Mouse (Mus musculus) lung, embryonic 14.5 days (tissue): ENCODE results near the gene Tec. TPM values are rescaled to one million over a fixed set of nuclear protein-coding genes. Genes with fewer than 3 reads are reported as not detected.

Experiments
- ATAC-seq: fragments of 200-750 bp; cut with Nextera tagmentation; 2 replicates; pipeline ENCODE4 v1.8.0; 2017; ENCODE audit warnings: mild to moderate bottlenecking, moderate TSS enrichment, moderate library complexity; ENCODE audit not compliant: insufficient read depth
- DNase-seq: peaks from one replicate; pipeline ENCODE4 v3.0.0-alpha.2; 2015
- H3K27ac ChIP-seq: fragments of 300-500 bp; sonication (generic); 2 replicates; pipeline ENCODE4 v1.5.1; 2014; ENCODE audit warnings: low read depth, mild to moderate bottlenecking, moderate library complexity
- H3K27me3 ChIP-seq: fragments of 300-500 bp; sonication (generic); 2 replicates; pipeline ENCODE4 v1.6.1; 2014; ENCODE audit warnings: low read length, control low read depth; ENCODE audit not compliant: insufficient read depth
- H3K36me3 ChIP-seq: fragments of 300-500 bp; sonication (generic); 2 replicates; pipeline ENCODE4 v1.6.1; 2014; ENCODE audit warnings: control low read depth; ENCODE audit not compliant: insufficient read depth
- H3K4me1 ChIP-seq: fragments of 300-500 bp; sonication (generic); 2 replicates; pipeline ENCODE4 v1.6.1; 2014; ENCODE audit warnings: antibody characterized with exemption, control low read depth; ENCODE audit not compliant: insufficient read depth
- H3K4me2 ChIP-seq: fragments of 300-500 bp; sonication (generic); 2 replicates; pipeline ENCODE4 v1.6.1; 2014; ENCODE audit warnings: mild to moderate bottlenecking
- H3K4me3 ChIP-seq: fragments of 300-500 bp; sonication (generic); 2 replicates; pipeline ENCODE4 v1.5.1; 2014; ENCODE audit warnings: low read depth, low read length
- H3K9ac ChIP-seq: fragments of 300-500 bp; sonication (generic); 2 replicates; pipeline ENCODE4 v1.6.1; 2014
- H3K9me3 ChIP-seq: fragments of 300-500 bp; sonication (generic); 2 replicates; pipeline ENCODE4 v1.6.1; 2016; ENCODE audit warnings: low read depth, low read length, control low read depth
- CTCF ChIP-seq: IDR thresholded peaks from 2 replicates; pipeline ENCODE4 v1.5.1; 2016; ENCODE audit warnings: antibody characterized with exemption, low read depth
- WGBS: fragments of 180-500 bp; shearing (Covaris S2); extraction: QIAGEN DNeasy Blood & Tissue Kit; methylation state at CpG from one replicate; pipeline ENCODE4 v1.1.7; 2014; 5-methylcytosine and 5-hydroxymethylcytosine counted together
- polyA plus RNA-seq: library from polyadenylated mRNA; unstranded; fragments of >200 nt; fragmentation: Nextera tagmentation; extraction: Ambion mirVana; gene quantifications from 2 replicates; pipeline ENCODE4 v1.2.1, GENCODE M21; 2014

Gene Tec
- polyA plus RNA-seq, 1 experiment from 2014 or later = 3.5 TPM

- no peaks in the 10 kb centered on the region for H3K9me3 ChIP-seq
- H3K36me3 ChIP-seq = no peaks in the 10 kb centered on the region
- no peak overlapping the region for H3K27ac ChIP-seq
- no peak overlapping the region for H3K9ac ChIP-seq
- ATAC-seq = no peak
- H3K27me3 ChIP-seq = no peaks in the 10 kb centered on the region
- no peak for TF ChIP-seq CTCF
- WGBS = 78% methylated on average over 4 of the region's 4 CpGs
- DNase-seq = no peak
- H3K4me3 ChIP-seq = no peak overlapping the region
- H3K4me2 ChIP-seq = no peak overlapping the region
- no peaks in the 10 kb centered on the region for H3K4me1 ChIP-seq
Measured at GRCm38 (mm10) chr5:72901866-72902265, 33.6 kb upstream of the Tec start.

GRCm38 (mm10) chr5:72899255-72899654, 31.0 kb upstream of the Tec start:
- no peak overlapping the region for H3K4me3 ChIP-seq
- TF ChIP-seq CTCF = no peak
- H3K9ac ChIP-seq = no peak overlapping the region
- WGBS = 80% methylated on average over 8 of the region's 8 CpGs
- ATAC-seq (no peak), DNase-seq (no peak)
- no peaks in the 10 kb centered on the region for H3K36me3 ChIP-seq
- no peaks in the 10 kb centered on the region for H3K27me3 ChIP-seq
- no peak overlapping the region for H3K4me2 ChIP-seq
- H3K4me1 ChIP-seq = no peaks in the 10 kb centered on the region
- H3K9me3 ChIP-seq = no peaks in the 10 kb centered on the region
- no peak overlapping the region for H3K27ac ChIP-seq

- Histone ChIP-seq H3K4me1 (no peaks in the 10 kb centered on the region), H3K36me3 (no peaks in the 10 kb centered on the region), H3K27ac (no peak overlapping the region), H3K4me3 (no peak overlapping the region), H3K27me3 (no peaks in the 10 kb centered on the region), H3K9ac (no peak overlapping the region), H3K9me3 (no peaks in the 10 kb centered on the region), H3K4me2 (no peak overlapping the region)
- 37% methylated on average over 6 of the region's 6 CpGs for WGBS
- ATAC-seq (no peak), DNase-seq (no peak)
- TF ChIP-seq CTCF = no peak
Measured at GRCm38 (mm10) chr5:72897998-72898397, 29.7 kb upstream of the Tec start.

DNA sequence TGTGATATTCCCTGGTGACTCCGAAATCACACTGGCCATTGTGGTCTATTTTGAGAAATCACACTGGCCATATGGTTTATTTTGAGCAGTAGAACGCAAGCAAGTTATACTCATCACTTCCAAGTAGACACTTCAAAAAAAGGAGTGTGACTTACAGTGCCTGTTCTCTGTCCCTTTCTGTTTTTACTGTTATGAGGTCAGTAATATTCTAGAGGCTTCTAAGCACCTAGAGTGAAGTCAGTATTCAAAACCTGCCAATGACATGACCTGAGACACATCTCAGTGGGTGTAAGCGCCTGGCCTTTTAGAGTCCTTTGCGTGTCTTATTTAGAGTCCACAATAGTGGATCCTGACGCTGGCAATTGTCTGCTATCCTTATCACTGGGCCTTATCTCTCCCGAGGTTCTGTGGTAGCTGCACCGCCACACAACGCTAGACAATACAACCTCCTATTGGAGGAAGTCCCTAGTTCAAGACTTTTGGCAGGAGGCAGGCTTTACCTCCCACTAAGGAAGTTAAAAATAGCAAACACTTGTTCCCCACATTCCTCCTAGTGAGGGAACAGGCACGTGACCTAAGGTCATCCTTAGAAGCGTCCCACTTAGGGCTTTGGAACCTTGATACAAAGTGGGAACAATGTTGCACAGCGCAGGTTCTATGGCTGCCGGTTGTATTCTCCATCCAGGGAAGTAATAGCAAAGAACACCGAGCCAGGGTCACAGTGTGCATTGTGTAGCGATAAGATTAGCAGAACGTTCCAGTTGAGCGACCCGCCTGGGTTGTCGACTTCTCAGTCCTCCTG, 28.4 kb upstream of the Tec start:
- Histone ChIP-seq H3K4me1 (no peaks in the 10 kb centered on the region), H3K9me3 (no peaks in the 10 kb centered on the region), H3K27ac (no peak overlapping the region), H3K36me3 (no peaks in the 10 kb centered on the region), H3K9ac (no peak overlapping the region), H3K4me2 (no peak overlapping the region), H3K4me3 (no peak overlapping the region), H3K27me3 (no peaks in the 10 kb centered on the region)
- no peak for ATAC-seq
- no peak for DNase-seq
- WGBS = 60% methylated on average over 18 of the region's 18 CpGs
- TF ChIP-seq CTCF = no peak

DNA sequence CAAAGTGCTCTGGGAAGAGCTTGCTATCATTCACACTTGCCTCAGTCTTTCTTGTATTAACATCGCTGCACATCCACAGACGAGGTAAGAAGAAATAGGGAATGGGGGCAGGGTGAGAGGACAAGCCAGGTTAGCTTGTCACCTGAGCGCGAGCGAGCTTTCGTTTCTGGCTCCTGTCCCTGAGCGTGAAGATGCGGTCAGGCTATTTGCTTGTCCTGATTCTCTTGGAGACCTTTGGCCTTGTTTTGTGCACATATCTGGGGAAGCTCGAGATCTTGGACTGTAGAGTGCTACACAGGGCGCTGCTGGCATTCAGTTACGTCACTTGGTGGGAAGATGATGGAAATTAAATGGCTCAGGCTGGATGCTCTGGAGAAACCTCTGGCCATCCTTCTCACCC, 27.0 kb upstream of the Tec start:
- no peak overlapping the region for H3K27ac ChIP-seq

GRCm38 (mm10) chr5:72893987-72894386, 25.7 kb upstream of the Tec start:
- Histone ChIP-seq H3K4me2 (no peak overlapping the region), H3K4me3 (no peak overlapping the region), H3K4me1 (no peaks in the 10 kb centered on the region), H3K36me3 (no peaks in the 10 kb centered on the region), H3K9ac (no peak overlapping the region), H3K9me3 (no peaks in the 10 kb centered on the region), H3K27ac (no peak overlapping the region), H3K27me3 (no peaks in the 10 kb centered on the region)
- ATAC-seq (no peak), DNase-seq (peak; percentile 45)
- 51% methylated on average over 5 of the region's 5 CpGs for WGBS
- TF ChIP-seq CTCF = peak; percentile 58

More for the DNA sequence above, 27.0 kb upstream of the Tec start:
- 80% methylated on average over 11 of the region's 11 CpGs for WGBS
- DNase-seq = no peak
- H3K9ac ChIP-seq = no peak overlapping the region
- no peak overlapping the region for H3K4me3 ChIP-seq
- no peak overlapping the region for H3K4me2 ChIP-seq
- no peak for TF ChIP-seq CTCF
- no peaks in the 10 kb centered on the region for H3K36me3 ChIP-seq
- H3K27me3 ChIP-seq = no peaks in the 10 kb centered on the region
- no peaks in the 10 kb centered on the region for H3K9me3 ChIP-seq
- no peak for ATAC-seq
- no peaks in the 10 kb centered on the region for H3K4me1 ChIP-seq

DNA sequence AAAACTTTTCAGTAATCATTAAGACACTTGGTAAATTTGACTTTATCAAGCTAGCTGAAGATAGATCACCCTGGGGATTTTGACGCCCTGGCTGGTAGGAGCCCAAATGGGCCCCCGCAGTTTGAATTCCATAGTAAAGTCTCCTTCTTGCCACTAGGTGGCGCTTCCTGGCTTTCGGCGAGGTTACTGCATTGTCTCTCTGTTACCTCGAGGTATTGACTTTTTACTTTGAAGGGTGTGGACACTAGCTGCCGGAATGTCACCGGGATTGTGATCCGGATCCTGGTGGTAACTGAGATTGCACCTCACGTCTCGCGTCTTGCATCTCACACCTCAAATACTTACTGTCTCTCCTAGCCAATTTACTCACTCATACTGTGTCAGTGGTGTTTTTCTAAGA, 23.3 kb upstream of the Tec start:
- peak; percentile 73 for ATAC-seq
- Histone ChIP-seq H3K4me2 (no peak overlapping the region; the same call in 1 of the 2 replicates), H3K9ac (no peak overlapping the region)

More for the DNA sequence above, 23.3 kb upstream of the Tec start:
- Histone ChIP-seq H3K36me3 (no peaks in the 10 kb centered on the region), H3K4me3 (no peak overlapping the region), H3K27me3 (no peaks in the 10 kb centered on the region), H3K9me3 (no peaks in the 10 kb centered on the region), H3K27ac (no peak overlapping the region), H3K4me1 (no peaks in the 10 kb centered on the region)
- peak; percentile 81 for TF ChIP-seq CTCF
- DNase-seq = peak; percentile 86
- 4% methylated on average over 12 of the region's 12 CpGs for WGBS
